Mouse (Mus musculus): ENCODE measurements at regions not wholly inside any gene's neighbourhood (a gene's known extent, or its start where the extent isn't known, plus 50 kb on each side); places are given as distances from the start of the nearest gene placed in this dataset.

- ATAC-seq (ENCODE audit: low FRiP score) (no peak), DNase-seq (ENCODE audit: low spot score) (no peak)
- H3K27ac ChIP-seq (ENCODE audit: low read depth, low read length) = no peak overlapping the region
- no peak overlapping the region for H3K4me3 ChIP-seq (ENCODE audit: low read depth, low read length)
- H3K9ac ChIP-seq (replicated peaks; ENCODE audit: low read length, poor library complexity, severe bottlenecking) = no peak overlapping the region
- no peaks in the 10 kb centered on the region for H3K4me1 ChIP-seq (ENCODE audit: insufficient read depth, low read length)
- H3K9me3 ChIP-seq (ENCODE audit: low read length) = no peaks in the 10 kb centered on the region
- H3K4me2 ChIP-seq (ENCODE audit: low read depth, low read length, poor library complexity, severe bottlenecking) = no peak overlapping the region
- WGBS = 95% methylated on average over 8 of the region's 8 CpGs
- no peak for TF ChIP-seq CTCF (IDR thresholded peaks at IDR 0.05)
- no peaks in the 10 kb centered on the region for H3K27me3 ChIP-seq (ENCODE audit: insufficient read depth, low read length)
- no peaks in the 10 kb centered on the region for H3K36me3 ChIP-seq (ENCODE audit: insufficient read depth, low read length)
Observed at GRCm38 (mm10) chr16:93359772-93360171, 244.1 kb downstream of the Setd4 start.

- ATAC-seq (ENCODE audit: low FRiP score) (no peak), DNase-seq (ENCODE audit: low spot score) (no peak)
- no peak overlapping the region for H3K27ac ChIP-seq (ENCODE audit: low read depth, low read length)
- no peak overlapping the region for H3K4me2 ChIP-seq (ENCODE audit: low read depth, low read length, poor library complexity, severe bottlenecking)
- WGBS = 85% methylated on average over 6 of the region's 6 CpGs
- H3K4me1 ChIP-seq (ENCODE audit: insufficient read depth, low read length) = no peaks in the 10 kb centered on the region
- no peak overlapping the region for H3K9ac ChIP-seq (replicated peaks; ENCODE audit: low read length, poor library complexity, severe bottlenecking)
- no peak for TF ChIP-seq CTCF (IDR thresholded peaks at IDR 0.05)
- H3K4me3 ChIP-seq (ENCODE audit: low read depth, low read length) = no peak overlapping the region
- H3K9me3 ChIP-seq (ENCODE audit: low read length) = no peaks in the 10 kb centered on the region
- no peaks in the 10 kb centered on the region for H3K36me3 ChIP-seq (ENCODE audit: insufficient read depth, low read length)
- H3K27me3 ChIP-seq (ENCODE audit: insufficient read depth, low read length) = no peaks in the 10 kb centered on the region
Observed at GRCm38 (mm10) chr16:93358613-93359012, 245.2 kb downstream of the Setd4 start.

- TF ChIP-seq CTCF (IDR thresholded peaks at IDR 0.05) = no peak
- whole genome bisulfite sequencing = 85% methylated on average over 4 of the region's 4 CpGs
- H3K4me3 ChIP-seq (ENCODE audit: low read depth, low read length) = no peak overlapping the region
- no peak for DNase-seq (ENCODE audit: low spot score)
- H3K27me3 ChIP-seq (ENCODE audit: insufficient read depth, low read length) = no peaks in the 10 kb centered on the region
- H3K27ac ChIP-seq (ENCODE audit: low read depth, low read length) = no peak overlapping the region
- no peak for ATAC-seq (ENCODE audit: low FRiP score)
- no peaks in the 10 kb centered on the region for H3K4me1 ChIP-seq (ENCODE audit: insufficient read depth, low read length)
- H3K4me2 ChIP-seq (ENCODE audit: low read depth, low read length, poor library complexity, severe bottlenecking) = no peak overlapping the region
- H3K9ac ChIP-seq (replicated peaks; ENCODE audit: low read length, poor library complexity, severe bottlenecking) = no peak overlapping the region
- no peaks in the 10 kb centered on the region for H3K9me3 ChIP-seq (ENCODE audit: low read length)
- no peaks in the 10 kb centered on the region for H3K36me3 ChIP-seq (ENCODE audit: insufficient read depth, low read length)
Observed at GRCm38 (mm10) chr16:93358166-93358565, 245.7 kb downstream of the Setd4 start.

- ATAC-seq (ENCODE audit: low FRiP score) = no peak
- no peak overlapping the region for H3K27ac ChIP-seq (ENCODE audit: low read depth, low read length)
- TF ChIP-seq CTCF (IDR thresholded peaks at IDR 0.05) = no peak
- 90% methylated on average over 11 of the region's 11 CpGs for WGBS
- DNase-seq (ENCODE audit: low spot score) = no peak
- no peaks in the 10 kb centered on the region for H3K4me1 ChIP-seq (ENCODE audit: insufficient read depth, low read length)
- H3K4me3 ChIP-seq (ENCODE audit: low read depth, low read length) = no peak overlapping the region
- no peaks in the 10 kb centered on the region for H3K27me3 ChIP-seq (ENCODE audit: insufficient read depth, low read length)
- no peaks in the 10 kb centered on the region for H3K9me3 ChIP-seq (ENCODE audit: low read length)
- H3K4me2 ChIP-seq (ENCODE audit: low read depth, low read length, poor library complexity, severe bottlenecking) = no peak overlapping the region
- H3K9ac ChIP-seq (replicated peaks; ENCODE audit: low read length, poor library complexity, severe bottlenecking) = no peak overlapping the region
- no peaks in the 10 kb centered on the region for H3K36me3 ChIP-seq (ENCODE audit: insufficient read depth, low read length)
Observed at GRCm38 (mm10) chr16:93355204-93355899, 248.5 kb downstream of the Setd4 start.

- Histone ChIP-seq H3K27me3 (ENCODE audit: insufficient read depth, low read length) (no peaks in the 10 kb centered on the region), H3K4me1 (ENCODE audit: insufficient read depth, low read length) (no peaks in the 10 kb centered on the region), H3K27ac (ENCODE audit: low read depth, low read length) (no peak overlapping the region), H3K36me3 (ENCODE audit: insufficient read depth, low read length) (no peaks in the 10 kb centered on the region), H3K9me3 (ENCODE audit: low read length) (no peaks in the 10 kb centered on the region), H3K4me3 (ENCODE audit: low read depth, low read length) (no peak overlapping the region), H3K9ac (replicated peaks; ENCODE audit: low read length, poor library complexity, severe bottlenecking) (no peak overlapping the region), H3K4me2 (ENCODE audit: low read depth, low read length, poor library complexity, severe bottlenecking) (no peak overlapping the region)
- TF ChIP-seq CTCF (IDR thresholded peaks at IDR 0.05) = no peak
- no peak for ATAC-seq (ENCODE audit: low FRiP score)
- DNase-seq (ENCODE audit: low spot score) = no peak
- WGBS = 82% methylated on average over 6 of the region's 6 CpGs
Observed at GRCm38 (mm10) chr16:93353971-93354370, 249.9 kb downstream of the Setd4 start.

- H3K4me2 ChIP-seq (ENCODE audit: low read depth, low read length, poor library complexity, severe bottlenecking) = no peak overlapping the region
- H3K36me3 ChIP-seq (ENCODE audit: insufficient read depth, low read length) = no peaks in the 10 kb centered on the region
- no peak overlapping the region for H3K4me3 ChIP-seq (ENCODE audit: low read depth, low read length)
- no peak for DNase-seq (ENCODE audit: low spot score)
- ATAC-seq (ENCODE audit: low FRiP score) = no peak
- WGBS = 89% methylated on average over 5 of the region's 5 CpGs
- no peaks in the 10 kb centered on the region for H3K4me1 ChIP-seq (ENCODE audit: insufficient read depth, low read length)
- H3K9ac ChIP-seq (replicated peaks; ENCODE audit: low read length, poor library complexity, severe bottlenecking) = no peak overlapping the region
- H3K27me3 ChIP-seq (ENCODE audit: insufficient read depth, low read length) = no peaks in the 10 kb centered on the region
- no peak overlapping the region for H3K27ac ChIP-seq (ENCODE audit: low read depth, low read length)
- H3K9me3 ChIP-seq (ENCODE audit: low read length) = no peaks in the 10 kb centered on the region
- TF ChIP-seq CTCF (IDR thresholded peaks at IDR 0.05) = no peak
Observed at GRCm38 (mm10) chr16:93344555-93344954, 259.3 kb downstream of the Setd4 start.
